Mouse (Mus musculus) liver, embryonic 11.5 days (tissue): ENCODE results near the gene Ttc19. TPM values are rescaled to one million over a fixed set of nuclear protein-coding genes. Genes with fewer than 3 reads are reported as not detected.

ENCODE experiments used
- ATAC-seq: fragments of 200-750 bp; cut with Nextera tagmentation; replicated peaks from 2 replicates; pipeline ENCODE4 v1.8.0; 2017; ENCODE audit warnings: moderate number of reproducible peaks, mild to moderate bottlenecking, moderate TSS enrichment, moderate library complexity; ENCODE audit not compliant: low FRiP score
- DNase-seq: peaks from one replicate; pipeline ENCODE4 v3.0.0-alpha.2; 2017; ENCODE audit warnings: low spot score
- H3K27ac ChIP-seq: fragments of 300-500 bp; sonication (generic); 2 replicates; pipeline ENCODE4 v1.5.1; 2014; ENCODE audit warnings: mild to moderate bottlenecking, low read depth, low read length, control low read depth
- H3K27me3 ChIP-seq: fragments of 300-500 bp; sonication (generic); replicated peaks from 2 replicates; pipeline ENCODE4 v1.6.1; 2014; ENCODE audit warnings: low read length, mixed read lengths; ENCODE audit not compliant: control insufficient read depth, insufficient read depth
- H3K36me3 ChIP-seq: fragments of 300-500 bp; sonication (generic); 2 replicates; pipeline ENCODE4 v1.6.1; 2014; ENCODE audit warnings: mild to moderate bottlenecking, low read length, moderate library complexity, mixed read lengths; ENCODE audit not compliant: control insufficient read depth, insufficient read depth
- H3K4me1 ChIP-seq: fragments of 300-500 bp; sonication (generic); replicated peaks from 2 replicates; pipeline ENCODE4 v1.6.1; 2014; ENCODE audit warnings: low read length, mixed read lengths; ENCODE audit not compliant: control insufficient read depth, insufficient read depth
- H3K4me2 ChIP-seq: fragments of 300-500 bp; sonication (generic); 2 replicates; pipeline ENCODE4 v1.6.1; 2014; ENCODE audit warnings: mild to moderate bottlenecking, control low read depth, moderate library complexity
- H3K4me3 ChIP-seq: fragments of 300-500 bp; sonication (generic); 2 replicates; pipeline ENCODE4 v1.5.1; 2014; ENCODE audit warnings: low read depth, low read length, control low read depth
- H3K9ac ChIP-seq: fragments of 300-500 bp; sonication (generic); 2 replicates; pipeline ENCODE4 v1.6.1; 2014; ENCODE audit warnings: low read depth, low read length, control low read depth
- H3K9me3 ChIP-seq: fragments of 300-500 bp; sonication (generic); 2 replicates; pipeline ENCODE4 v1.6.1; 2016; ENCODE audit warnings: low read length, inconsistent platforms, mixed read lengths; ENCODE audit not compliant: control insufficient read depth
- WGBS: fragments of 180-500 bp; shearing (Covaris S2); extraction: QIAGEN DNeasy Blood & Tissue Kit; methylation state at CpG from one replicate; pipeline ENCODE4 v1.1.7; 2014; 5-methylcytosine and 5-hydroxymethylcytosine counted together
- polyA plus RNA-seq: library from polyadenylated mRNA; unstranded; fragments of >200 nt; fragmentation: Nextera tagmentation; extraction: Ambion mirVana; gene quantifications from 2 replicates; pipeline ENCODE4 v1.2.1, GENCODE M21; 2014

Ttc19 gene
- polyA plus RNA-seq, 1 experiment from 2014 or later: 9.9 TPM

GRCm38 (mm10) chr11:62251047-62251446, 30.2 kb upstream of the Ttc19 start:
- no peaks in the 10 kb centered on the region for H3K36me3 ChIP-seq
- H3K9me3 ChIP-seq: no peaks in the 10 kb centered on the region
- no peak overlapping the region for H3K4me3 ChIP-seq
- no peak overlapping the region for H3K4me2 ChIP-seq
- DNase-seq: no peak
- no peak for ATAC-seq
- WGBS: 46% methylated on average over 11 of the region's 11 CpGs
- H3K9ac ChIP-seq: no peak overlapping the region
- H3K27me3 ChIP-seq: peaks cover 29% of the 10 kb centered on the region
- peaks cover 6% of the 10 kb centered on the region; the same call in 1 of the 2 replicates for H3K4me1 ChIP-seq
- no peak overlapping the region for H3K27ac ChIP-seq

GRCm38 (mm10) chr11:62253380-62253779, 27.9 kb upstream of the Ttc19 start:
- H3K27me3 ChIP-seq: peaks cover 25% of the 10 kb centered on the region

GRCm38 (mm10) chr11:62259214-62259613, 22.1 kb upstream of the Ttc19 start:
- Histone ChIP-seq H3K4me2 (no peak overlapping the region), H3K36me3 (no peaks in the 10 kb centered on the region), H3K4me3 (no peak overlapping the region), H3K9me3 (no peaks in the 10 kb centered on the region), H3K27ac (no peak overlapping the region), H3K27me3 (no peaks in the 10 kb centered on the region; the same call in 1 of the 2 replicates), H3K9ac (no peak overlapping the region), H3K4me1 (no peaks in the 10 kb centered on the region)
- DNase-seq: no peak
- WGBS: 40% methylated on average over 5 of the region's 5 CpGs
- ATAC-seq: no peak

More at GRCm38 (mm10) chr11:62253380-62253779, 27.9 kb upstream of the Ttc19 start:
- Histone ChIP-seq H3K4me2 (no peak overlapping the region), H3K9ac (no peak overlapping the region), H3K9me3 (no peaks in the 10 kb centered on the region), H3K27ac (no peak overlapping the region), H3K36me3 (no peaks in the 10 kb centered on the region), H3K4me3 (no peak overlapping the region), H3K4me1 (peaks cover 6% of the 10 kb centered on the region; the same call in 1 of the 2 replicates)
- DNase-seq (no peak), ATAC-seq (no peak)
- WGBS: 73% methylated on average over 5 of the region's 5 CpGs

- no peak overlapping the region for H3K9ac ChIP-seq
- no peak overlapping the region for H3K27ac ChIP-seq
- WGBS: 73% methylated on average over 7 of the region's 7 CpGs
- 0 out of 2 replicates have a peak, but pooled peaks cover 2% of the 10 kb centered on the region for H3K4me1 ChIP-seq
- no peak overlapping the region for H3K4me3 ChIP-seq
- H3K36me3 ChIP-seq: no peaks in the 10 kb centered on the region
- no peak overlapping the region for H3K4me2 ChIP-seq
- no peaks in the 10 kb centered on the region for H3K9me3 ChIP-seq
- DNase-seq (no peak), ATAC-seq (no peak)
- 0 out of 2 replicates have a peak, but pooled peaks cover 2% of the 10 kb centered on the region for H3K27me3 ChIP-seq
Measured at GRCm38 (mm10) chr11:62263599-62263998, 17.7 kb upstream of the Ttc19 start.

GRCm38 (mm10) chr11:62264018-62264417, 17.3 kb upstream of the Ttc19 start:
- H3K27ac ChIP-seq: no peak overlapping the region
- 0 out of 2 replicates have a peak, but pooled peaks cover 2% of the 10 kb centered on the region for H3K27me3 ChIP-seq
- WGBS: 48% methylated on average over 7 of the region's 7 CpGs
- no peak overlapping the region for H3K9ac ChIP-seq
- ATAC-seq (no peak), DNase-seq (no peak)
- H3K36me3 ChIP-seq: no peaks in the 10 kb centered on the region
- no peaks in the 10 kb centered on the region for H3K9me3 ChIP-seq
- H3K4me1 ChIP-seq: 0 out of 2 replicates have a peak, but pooled peaks cover 4% of the 10 kb centered on the region
- H3K4me2 ChIP-seq: no peak overlapping the region
- H3K4me3 ChIP-seq: no peak overlapping the region

GRCm38 (mm10) chr11:62265642-62266041, 15.6 kb upstream of the Ttc19 start:
- no peak overlapping the region for H3K4me2 ChIP-seq
- no peak overlapping the region for H3K4me3 ChIP-seq
- H3K9ac ChIP-seq: no peak overlapping the region
- H3K36me3 ChIP-seq: no peaks in the 10 kb centered on the region
- no peak overlapping the region for H3K27ac ChIP-seq
- no peaks in the 10 kb centered on the region for H3K9me3 ChIP-seq
- 76% methylated on average over 7 of the region's 7 CpGs for WGBS
- DNase-seq (no peak), ATAC-seq (no peak)
- 0 out of 2 replicates have a peak, but pooled peaks cover 4% of the 10 kb centered on the region for H3K4me1 ChIP-seq
- H3K27me3 ChIP-seq: 0 out of 2 replicates have a peak, but pooled peaks cover 2% of the 10 kb centered on the region

- H3K4me1 ChIP-seq: 0 out of 2 replicates have a peak, but pooled peaks cover 4% of the 10 kb centered on the region
- no peak for ATAC-seq
- no peak overlapping the region for H3K4me3 ChIP-seq
- 0 out of 2 replicates have a peak, but pooled peaks cover 2% of the 10 kb centered on the region for H3K27me3 ChIP-seq
- H3K9ac ChIP-seq: no peak overlapping the region
- no peak overlapping the region for H3K4me2 ChIP-seq
- H3K36me3 ChIP-seq: no peaks in the 10 kb centered on the region
- DNase-seq: no peak
- H3K9me3 ChIP-seq: no peaks in the 10 kb centered on the region
- H3K27ac ChIP-seq: no peak overlapping the region
- WGBS: 54% methylated on average over 17 of the region's 17 CpGs
Measured at GRCm38 (mm10) chr11:62266466-62267214, 14.6 kb upstream of the Ttc19 start.

GRCm38 (mm10) chr11:62268381-62268780, 12.9 kb upstream of the Ttc19 start:
- ATAC-seq (no peak), DNase-seq (no peak)
- Histone ChIP-seq H3K9me3 (no peaks in the 10 kb centered on the region), H3K36me3 (no peaks in the 10 kb centered on the region), H3K4me2 (no peak overlapping the region), H3K9ac (no peak overlapping the region), H3K27ac (no peak overlapping the region), H3K4me3 (no peak overlapping the region), H3K27me3 (0 out of 2 replicates have a peak, but pooled peaks cover 2% of the 10 kb centered on the region), H3K4me1 (0 out of 2 replicates have a peak, but pooled peaks cover 4% of the 10 kb centered on the region)
- 70% methylated on average over 8 of the region's 8 CpGs for WGBS
